Mouse (Mus musculus): Measurements from ENCODE around the gene Prkag2.
"Not testable (repeated sequence)": the region's sequence is repeated elsewhere in the genome, so short reads cannot be mapped to it uniquely, and the experiment has no call there.

Prkag2 gene

DNA sequence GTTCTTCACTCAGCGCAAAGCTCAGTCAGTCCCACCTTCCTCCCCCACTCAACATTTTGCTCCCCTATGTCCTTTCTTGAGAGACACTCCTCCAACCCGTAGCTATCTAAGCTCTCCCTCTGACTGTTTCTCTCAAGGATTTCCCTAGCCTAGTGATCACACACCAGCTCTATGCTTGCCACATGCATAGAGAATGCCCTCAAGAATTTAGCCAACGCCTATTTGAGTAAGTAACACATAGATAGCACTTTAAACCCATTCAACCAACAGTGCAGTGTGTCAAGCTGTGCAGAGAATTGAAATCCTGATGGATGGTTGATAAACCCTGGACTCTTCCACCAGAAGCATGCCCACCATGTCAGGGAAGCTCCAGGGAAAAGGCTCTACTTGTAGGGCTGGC, 268.5 kb downstream of the Prkag2 start:
- no peak for DNase-seq (ENCODE audit: extremely low read depth, low read depth)

DNA sequence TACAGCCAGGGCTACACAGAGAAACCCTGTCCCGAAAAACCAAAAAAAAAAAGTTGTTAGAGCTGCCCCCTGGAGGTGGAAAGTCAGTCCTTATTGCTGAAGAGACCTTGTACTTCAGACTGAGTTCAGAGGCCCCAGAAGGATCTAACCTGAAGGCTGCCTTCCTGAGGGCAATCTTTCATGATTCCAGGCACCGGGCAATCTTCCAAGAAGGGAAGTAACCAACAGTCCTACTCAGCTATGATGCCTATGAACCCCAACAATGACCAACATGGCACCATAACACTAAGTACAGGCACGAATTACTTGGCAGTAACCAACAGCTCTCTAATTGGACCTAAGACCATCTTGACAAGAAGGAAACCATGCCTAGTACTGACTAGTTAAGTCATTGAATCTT, 272.0 kb downstream of the Prkag2 start:
- DNase-seq (ENCODE audit: extremely low read depth, low read depth): no peak

GRCm38 (mm10) chr5:24827173-24827572, 273.3 kb downstream of the Prkag2 start:
- DNase-seq (ENCODE audit: extremely low read depth, low read depth): no peak

DNA sequence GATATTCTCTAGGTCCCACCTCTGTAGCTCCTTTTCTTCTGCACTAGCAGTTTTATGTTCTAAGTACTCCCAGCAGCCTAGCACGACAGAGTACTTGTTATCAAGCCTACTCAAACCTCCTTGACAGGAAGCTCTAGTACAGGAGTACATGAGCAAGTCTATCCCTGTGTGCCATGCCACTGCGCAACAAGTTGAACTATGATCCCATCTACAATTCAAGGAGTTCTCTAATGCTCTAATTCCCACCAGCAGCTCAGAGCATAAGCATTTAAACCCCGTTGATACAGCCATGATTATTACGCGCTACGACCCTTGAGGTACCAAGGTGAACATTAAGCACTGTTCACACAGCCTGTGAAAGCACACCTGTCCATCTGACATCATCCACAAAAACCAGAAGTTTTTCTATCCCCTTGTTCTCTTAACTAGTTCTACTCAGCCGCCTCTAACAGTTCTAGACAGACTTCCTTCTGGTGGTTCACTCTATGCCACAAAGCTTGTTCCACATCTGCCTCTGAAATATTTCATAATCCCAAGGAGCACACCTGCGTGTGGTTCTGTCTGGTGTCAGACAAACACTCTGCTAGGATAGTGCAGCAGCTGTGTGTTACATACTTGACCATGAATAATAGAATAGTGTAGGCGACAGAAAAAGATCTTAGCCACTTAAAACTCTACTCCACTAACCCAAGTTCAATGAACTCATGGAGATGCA, 274.2 kb downstream of the Prkag2 start:
- no peak for DNase-seq (ENCODE audit: extremely low read depth, low read depth)

DNA sequence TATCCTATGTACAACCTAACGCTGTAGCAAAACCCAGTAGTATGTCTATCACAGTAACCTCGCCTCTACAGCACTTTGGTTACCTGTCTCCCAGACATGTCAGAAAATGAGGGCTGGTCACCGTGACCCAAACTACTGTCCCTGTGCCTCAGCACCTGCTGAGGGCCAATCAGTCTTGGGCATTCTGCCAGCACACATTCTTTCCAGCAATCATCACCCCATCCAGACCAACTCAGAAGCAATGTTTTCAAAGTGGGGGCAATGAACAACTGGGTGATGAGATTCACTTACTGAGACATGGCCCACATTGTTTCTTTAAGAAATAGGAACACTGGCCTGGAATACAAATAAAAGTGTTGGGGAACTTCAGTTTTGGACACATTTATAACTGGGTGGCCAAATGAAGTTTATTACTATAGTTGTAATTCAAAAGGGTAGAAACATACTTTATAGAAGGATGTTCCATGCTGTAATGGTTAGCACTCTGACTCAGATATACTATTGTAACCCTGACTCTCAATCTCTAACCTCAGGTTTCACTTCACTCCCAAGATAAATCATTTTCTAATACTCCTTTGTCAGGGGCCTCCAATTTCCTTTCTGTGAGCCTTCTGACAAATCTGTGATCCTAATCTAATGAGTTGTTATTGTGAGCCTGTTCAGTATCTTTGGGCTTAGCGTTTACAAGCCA, 274.9 kb downstream of the Prkag2 start:
- DNase-seq (ENCODE audit: extremely low read depth, low read depth): no peak

DNA sequence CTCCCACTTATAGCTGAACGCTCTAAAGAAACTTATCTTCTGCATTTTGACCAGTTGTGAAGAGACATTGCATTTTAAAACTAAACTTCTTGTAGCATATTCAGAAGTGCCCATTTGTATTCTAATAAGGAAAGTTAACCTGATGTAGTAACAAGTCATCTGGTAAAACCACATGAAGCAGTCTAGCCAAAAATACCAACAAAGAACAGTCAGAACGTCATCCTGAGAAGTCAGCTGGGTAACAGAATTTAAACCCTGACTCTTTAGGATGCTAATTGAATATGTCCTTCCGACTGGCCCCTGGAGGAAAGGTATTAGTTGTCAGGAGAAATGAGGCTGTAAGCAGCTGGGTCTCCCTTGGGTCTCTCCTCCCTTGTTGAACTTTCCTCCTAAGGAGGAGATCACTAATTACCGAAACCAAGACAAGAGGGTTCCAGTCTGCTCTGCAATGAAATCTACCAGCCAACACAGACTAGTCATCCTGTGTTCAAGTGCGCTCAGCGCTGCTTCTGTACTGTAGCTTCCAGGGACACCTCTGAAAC, 276.5 kb downstream of the Prkag2 start:
- no peak for DNase-seq (ENCODE audit: extremely low read depth, low read depth)

DNA sequence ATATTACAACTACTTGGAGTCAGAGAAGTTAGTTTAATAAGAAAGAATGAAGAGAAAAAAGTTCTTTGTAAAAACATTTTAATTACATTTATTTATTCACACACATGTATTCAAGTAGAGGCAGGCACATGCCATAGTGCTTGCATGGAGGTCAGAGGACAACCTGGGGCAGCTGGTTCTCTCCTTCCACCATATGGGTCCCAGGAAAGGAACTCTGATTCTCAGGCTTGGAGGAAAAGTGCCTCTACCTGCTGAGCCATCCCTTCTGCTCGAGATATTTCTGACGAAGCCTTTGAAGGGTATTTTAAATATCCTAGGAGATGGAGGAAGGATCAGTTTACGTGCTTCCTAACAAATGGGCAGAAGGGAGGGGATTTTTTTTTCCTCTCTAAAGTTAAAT, 277.7 kb downstream of the Prkag2 start:
- DNase-seq (ENCODE audit: extremely low read depth, low read depth): no peak

- DNase-seq (ENCODE audit: extremely low read depth, low read depth): not testable (repeated sequence)
Measured at GRCm38 (mm10) chr5:24822231-24822630, 278.2 kb downstream of the Prkag2 start.

DNA sequence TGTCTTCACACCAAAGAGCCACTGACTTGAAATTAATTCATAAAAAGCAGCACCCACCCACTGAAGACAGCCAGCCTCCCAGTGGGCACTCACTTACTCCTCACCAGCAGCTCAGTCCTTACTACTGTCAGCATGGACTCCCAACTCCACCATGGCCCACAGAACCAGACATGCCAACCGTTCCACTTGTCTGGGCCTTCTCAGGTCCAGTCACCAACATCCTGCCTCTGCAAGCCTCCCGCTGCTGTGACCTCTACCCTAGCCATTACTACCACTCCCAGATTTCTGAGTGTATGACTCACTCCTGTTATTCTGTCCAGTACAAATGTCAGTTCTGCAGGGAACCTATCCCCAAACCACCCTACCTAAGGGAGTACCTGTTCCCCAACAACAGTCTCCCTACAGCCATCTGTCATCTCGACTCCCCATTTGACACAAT, 279.0 kb downstream of the Prkag2 start:
- no peak for DNase-seq (ENCODE audit: extremely low read depth, low read depth)

DNA sequence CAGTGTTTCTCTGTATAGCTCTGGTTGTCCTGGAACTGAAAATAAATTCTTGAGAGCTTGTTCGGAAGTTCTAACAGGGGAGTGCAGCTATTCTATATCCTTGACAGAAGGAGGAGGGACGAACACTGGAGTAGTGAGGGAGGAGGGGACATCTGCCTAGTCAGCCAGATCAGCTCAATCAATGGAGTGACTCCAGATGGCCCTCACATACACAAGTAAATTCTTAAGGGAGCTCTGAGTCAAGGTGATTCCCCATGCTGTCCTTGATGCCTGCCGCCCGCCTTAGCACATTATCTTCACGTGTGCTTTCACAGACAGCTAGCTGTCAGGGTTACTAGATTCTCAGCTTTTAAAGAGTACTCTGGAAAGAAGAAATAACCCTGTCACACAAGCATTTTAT, 279.8 kb downstream of the Prkag2 start:
- DNase-seq (ENCODE audit: extremely low read depth, low read depth): no peak

- DNase-seq (ENCODE audit: extremely low read depth, low read depth): no peak
Measured at GRCm38 (mm10) chr5:24817191-24817590, 283.3 kb downstream of the Prkag2 start.

GRCm38 (mm10) chr5:24813946-24814345, 286.5 kb downstream of the Prkag2 start:
- DNase-seq (ENCODE audit: extremely low read depth, low read depth): peak; percentile 81

- DNase-seq (ENCODE audit: extremely low read depth, low read depth): no peak
Measured at GRCm38 (mm10) chr5:24813005-24813404, 287.4 kb downstream of the Prkag2 start.

All from MEL-GATA-1-ER (cell line).